Mouse (Mus musculus) small intestine, adult 2 months (tissue): Measurements from ENCODE around the gene Zfp36. TPM values are rescaled to one million over a fixed set of nuclear protein-coding genes. Genes with fewer than 3 reads are reported as not detected.

Experiments used
- H3K27ac ChIP-seq: fragments of 200-500 bp; 2 replicates; pipeline ENCODE4 v1.5.1; 2012; ENCODE audit warnings: low read depth, low read length, control low read depth, inconsistent platforms; ENCODE audit not compliant: insufficient read depth
- H3K27me3 ChIP-seq: fragments of 200-500 bp; 2 replicates; pipeline ENCODE4 v1.6.1; 2012; ENCODE audit warnings: mild to moderate bottlenecking, moderate library complexity, low read length, inconsistent platforms; ENCODE audit not compliant: control insufficient read depth, insufficient read depth
- H3K36me3 ChIP-seq: fragments of 200-500 bp; 2 replicates; pipeline ENCODE4 v1.6.1; 2012; ENCODE audit warnings: mild to moderate bottlenecking, low read length, control low read depth, inconsistent platforms; ENCODE audit not compliant: control insufficient read depth, insufficient read depth
- H3K4me1 ChIP-seq: fragments of 200-500 bp; 2 replicates; pipeline ENCODE4 v1.6.1; 2012; ENCODE audit warnings: low read length, inconsistent platforms, mixed read lengths; ENCODE audit not compliant: control insufficient read depth, insufficient read depth, insufficient read length
- H3K4me3 ChIP-seq: fragments of 200-500 bp; 2 replicates; pipeline ENCODE4 v1.5.1; 2012; ENCODE audit warnings: low read depth, mild to moderate bottlenecking, control low read depth, inconsistent platforms, low read length, moderate library complexity
- CTCF ChIP-seq: fragments of 200-500 bp; IDR thresholded peaks from 2 replicates; pipeline ENCODE4 v1.5.1; 2012; ENCODE audit warnings: low read depth, mild to moderate bottlenecking, control low read depth, inconsistent platforms, low read length, moderate library complexity, mixed read lengths; ENCODE audit not compliant: insufficient replicate concordance, insufficient read length; ENCODE audit errors: extremely low read depth
- POLR2A ChIP-seq: fragments of 200-500 bp; IDR thresholded peaks from 2 replicates; pipeline ENCODE4 v1.6.1; 2012; ENCODE audit warnings: low read depth, mild to moderate bottlenecking, control low read depth, inconsistent platforms, low read length, moderate library complexity
- WGBS: fragments of 180-500 bp; shearing (Covaris S2); methylation state at CpG from one replicate; pipeline ENCODE4 v1.1.7; 2018; 5-methylcytosine and 5-hydroxymethylcytosine counted together
- polyA plus RNA-seq: library from polyadenylated mRNA; depleted of rRNA; stranded (reverse); fragments of >200 nt; gene quantifications from 2 replicates; pipeline ENCODE4 v1.2.3, GENCODE M21; 2012; rRNA removed

Zfp36 gene
- polyA plus RNA-seq, 1 experiment: 196 TPM

- no peak for TF ChIP-seq POLR2A
- TF ChIP-seq CTCF: no peak
Measured at GRCm38 (mm10) chr7:28328260-28328659, 51.8 kb downstream of the Zfp36 start.

More at GRCm38 (mm10) chr7:28328260-28328659, 51.8 kb downstream of the Zfp36 start:
- peaks cover 64% of the 10 kb centered on the region for H3K36me3 ChIP-seq
- WGBS: 92% methylated on average over 2 of the region's 2 CpGs
- H3K27me3 ChIP-seq: no peaks in the 10 kb centered on the region
- H3K27ac ChIP-seq: no peak overlapping the region
- H3K4me1 ChIP-seq: no peaks in the 10 kb centered on the region
- no peak overlapping the region for H3K4me3 ChIP-seq

Other genes starting within 250 kb of the Zfp36 start
- 15.7 and 26.6 TPM in 2 replicates for gene Fbl, start 210.5 kb downstream of the Zfp36 start, polyA plus RNA-seq
- 19.0 and 58.6 TPM in 2 replicates for gene Dyrk1b, start 200.8 kb downstream of the Zfp36 start, polyA plus RNA-seq
- gene Eid2, start 112.4 kb downstream of the Zfp36 start, polyA plus RNA-seq: 1.1 and 2.3 TPM in 2 replicates
- 3.9 and 5.8 TPM in 2 replicates for gene Eid2b, start 102.5 kb downstream of the Zfp36 start, polyA plus RNA-seq
- not detected in 2 replicates for gene Selenov, start 89.1 kb downstream of the Zfp36 start, polyA plus RNA-seq
- gene Dll3, start 78.0 kb downstream of the Zfp36 start, polyA plus RNA-seq: 0.44 and 2.4 TPM in 2 replicates
- 37.3 and 62.7 TPM in 2 replicates for gene Timm50, start 68.2 kb downstream of the Zfp36 start, polyA plus RNA-seq
- gene Supt5, start 41.5 kb downstream of the Zfp36 start, polyA plus RNA-seq: 58.8 and 104 TPM in 2 replicates
- 877 and 996 TPM in 2 replicates for gene Rps16, start 29.6 kb downstream of the Zfp36 start, polyA plus RNA-seq
- 22.9 and 58.2 TPM in 2 replicates for gene Plekhg2, start 7.7 kb downstream of the Zfp36 start, polyA plus RNA-seq
- gene Med29, start 12.5 kb upstream of the Zfp36 start, polyA plus RNA-seq: 36.5 and 58.0 TPM in 2 replicates
- gene Paf1, start 12.7 kb upstream of the Zfp36 start, polyA plus RNA-seq: 27.6 and 67.1 TPM in 2 replicates
- gene Gmfg, start 57.2 kb upstream of the Zfp36 start, polyA plus RNA-seq: 5.6 and 7.0 TPM in 2 replicates
- gene Lrfn1, start 71.7 kb upstream of the Zfp36 start, polyA plus RNA-seq: 0.91 and 1.4 TPM in 2 replicates
- not detected in 2 replicates for gene Ifnl2, start 130.2 kb upstream of the Zfp36 start, polyA plus RNA-seq
- not detected in 2 replicates for gene Ifnl3, start 142.6 kb upstream of the Zfp36 start, polyA plus RNA-seq
- 32.7 and 16,759 TPM in 2 replicates for gene Sycn, start 160.6 kb upstream of the Zfp36 start, polyA plus RNA-seq
- gene Nccrp1, start 167.0 kb upstream of the Zfp36 start, polyA plus RNA-seq: 0.14 and 2.8 TPM in 2 replicates
- gene Samd4b, start 217.9 kb upstream of the Zfp36 start, polyA plus RNA-seq: 43.4 and 82.0 TPM in 2 replicates
- gene Pak4, start 217.9 kb upstream of the Zfp36 start, polyA plus RNA-seq: 50.3 and 112 TPM in 2 replicates